Comparison of ENCODE assay signal across 22 mouse cellular contexts in genomic region chr17:83503693-83504092, GRCm38 (mm10). TPM values are rescaled to one million over a fixed set of nuclear protein-coding genes. Genes with fewer than 3 reads are reported as not detected.
DNase-seq lines count a peak whose midpoint lies in the region; ATAC-seq and TF ChIP-seq lines count a peak whose summit lies in the region.
"Had no signal": no experiment of that assay in that cellular context is flagged by ENCODE, and none has a peak within 500 bp of the region (broad histone marks: within the 10 kb centered on the region; RNA-seq: fewer than 3 reads in every experiment).

No protein-coding gene starts in this region.

- 74% methylated on average over 2 of the region's 2 CpGs for WGBS in intestine, embryonic 14.5 days
- 69% methylated on average over 2 of the region's 2 CpGs for WGBS in intestine, embryonic 15.5 days
- WGBS in small intestine, adult 2 months = 28% methylated on average over 2 of the region's 2 CpGs
- 62% methylated on average over 2 of the region's 2 CpGs for WGBS in stomach, postnatal 0 days
- 82% methylated on average over 2 of the region's 2 CpGs for WGBS in forebrain, embryonic 13.5 days

- no peak overlapping the region for H3K4me2 ChIP-seq in intestine, embryonic 14.5 days (ENCODE audit: low read length)
- H3K4me2 ChIP-seq in intestine, embryonic 15.5 days (replicated peaks) = no peak overlapping the region
- H3K4me2 ChIP-seq in stomach, postnatal 0 days (replicated peaks; ENCODE audit: low read depth) = no peak overlapping the region
- no peak overlapping the region for H3K4me2 ChIP-seq in forebrain, embryonic 13.5 days
- H3K4me2 ChIP-seq: embryonic facial prominence, embryonic 15.5 days; forebrain, embryonic 15.5 days; heart, embryonic 11.5 days; heart, embryonic 15.5 days; hindbrain, embryonic 14.5 days had no signal

- no peak overlapping the region for H3K4me3 ChIP-seq in intestine, embryonic 14.5 days (ENCODE audit: low read depth, low read length)
- no peak overlapping the region for H3K4me3 ChIP-seq in intestine, embryonic 15.5 days (replicated peaks)
- no peak overlapping the region for H3K4me3 ChIP-seq in small intestine, adult 2 months (ENCODE audit: low read depth, low read length)
- no peak overlapping the region for H3K4me3 ChIP-seq in stomach, postnatal 0 days (ENCODE audit: low read depth, low read length)
- H3K4me3 ChIP-seq in forebrain, embryonic 13.5 days = no peak overlapping the region
- H3K4me3 ChIP-seq: embryonic facial prominence, embryonic 15.5 days; erythroblast, embryonic 14.5 days; forebrain, embryonic 10.5 days; forebrain, embryonic 15.5 days; heart, adult 2 months; heart, embryonic 15.5 days; hindbrain, embryonic 10.5 days had no signal

- H3K27ac ChIP-seq in intestine, embryonic 14.5 days (ENCODE audit: low read depth) = no peak overlapping the region
- H3K27ac ChIP-seq in intestine, embryonic 15.5 days = no peak overlapping the region
- peak overlapping the region; percentile 3; the same call in 1 of the 2 replicates for H3K27ac ChIP-seq in small intestine, adult 2 months (ENCODE audit: insufficient read depth, low read depth, low read length)
- H3K27ac ChIP-seq in stomach, postnatal 0 days (replicated peaks) = peak overlapping the region; percentile 53; the same call in 1 of the 2 replicates
- no peak overlapping the region for H3K27ac ChIP-seq in forebrain, embryonic 13.5 days
- H3K27ac ChIP-seq: embryonic facial prominence, embryonic 15.5 days; forebrain, embryonic 10.5 days; forebrain, embryonic 15.5 days; heart, adult 2 months; heart, embryonic 15.5 days; hindbrain, embryonic 10.5 days; hindbrain, embryonic 14.5 days had no signal

- no peak for TF ChIP-seq CTCF in small intestine, adult 2 months (IDR thresholded peaks at IDR 0.05; ENCODE audit: extremely low read depth, insufficient read length, insufficient replicate concordance, low read depth, low read length)
- TF ChIP-seq CTCF in stomach, postnatal 0 days (IDR thresholded peaks at IDR 0.05; ENCODE audit: low read depth) = no peak

- TF ChIP-seq EP300 in stomach, postnatal 0 days (optimal IDR thresholded peaks at IDR 0.05) = no peak

- no peak for TF ChIP-seq POLR2A in small intestine, adult 2 months (IDR thresholded peaks at IDR 0.05; ENCODE audit: low read depth, low read length)

- peaks cover 31% of the 10 kb centered on the region for H3K36me3 ChIP-seq in intestine, embryonic 14.5 days (ENCODE audit: control insufficient read depth, insufficient read depth, low read length)
- peaks cover 24% of the 10 kb centered on the region for H3K36me3 ChIP-seq in intestine, embryonic 15.5 days
- peaks cover 23% of the 10 kb centered on the region for H3K36me3 ChIP-seq in small intestine, adult 2 months (ENCODE audit: control insufficient read depth, insufficient read depth, low read length)
- H3K36me3 ChIP-seq in stomach, postnatal 0 days (ENCODE audit: control insufficient read depth, insufficient read depth, low read length) = no peaks in the 10 kb centered on the region
- H3K36me3 ChIP-seq in forebrain, embryonic 13.5 days (ENCODE audit: poor library complexity, severe bottlenecking) = peaks cover 42% of the 10 kb centered on the region

- DNase-seq in intestine, embryonic 14.5 days (ENCODE audit: low spot score) = no peak
- peak; percentile 80 for DNase-seq in stomach, postnatal 0 days (ENCODE audit: low spot score)
- DNase-seq in heart, postnatal 4 days = no peak
- DNase-seq: adrenal gland, adult 2 months; adrenal gland, postnatal 36 days; cerebellum, adult 8-10 months; cerebellum, postnatal 14 days; embryo, embryonic 11 days; gastrocnemius, postnatal 14 days; heart, adult 2 months; heart, postnatal 14 days had no signal

- H3K4me1 ChIP-seq in intestine, embryonic 14.5 days (replicated peaks; ENCODE audit: control insufficient read depth, insufficient read depth, low read length) = no peaks in the 10 kb centered on the region
- no peaks in the 10 kb centered on the region for H3K4me1 ChIP-seq in intestine, embryonic 15.5 days (replicated peaks)
- H3K4me1 ChIP-seq in small intestine, adult 2 months (ENCODE audit: control insufficient read depth, insufficient read depth, insufficient read length, low read length) = peaks cover 10% of the 10 kb centered on the region; the same call in 1 of the 2 replicates
- no peaks in the 10 kb centered on the region for H3K4me1 ChIP-seq in stomach, postnatal 0 days (replicated peaks; ENCODE audit: control insufficient read depth, insufficient read depth)
- no peaks in the 10 kb centered on the region for H3K4me1 ChIP-seq in forebrain, embryonic 13.5 days
- H3K4me1 ChIP-seq: embryonic facial prominence, embryonic 15.5 days; forebrain, embryonic 10.5 days; forebrain, embryonic 15.5 days; hindbrain, embryonic 10.5 days had no signal

- no peak overlapping the region for H3K9ac ChIP-seq in intestine, embryonic 14.5 days (ENCODE audit: low read length)
- H3K9ac ChIP-seq in intestine, embryonic 15.5 days = no peak overlapping the region
- H3K9ac ChIP-seq in stomach, postnatal 0 days (ENCODE audit: low read length) = no peak overlapping the region
- no peak overlapping the region for H3K9ac ChIP-seq in forebrain, embryonic 13.5 days
- H3K9ac ChIP-seq: embryonic facial prominence, embryonic 15.5 days; forebrain, embryonic 15.5 days; heart, embryonic 15.5 days; hindbrain, embryonic 14.5 days had no signal

- H3K9me3 ChIP-seq in intestine, embryonic 14.5 days (ENCODE audit: control insufficient read depth, low read length) = no peaks in the 10 kb centered on the region
- H3K9me3 ChIP-seq in intestine, embryonic 15.5 days = no peaks in the 10 kb centered on the region
- no peaks in the 10 kb centered on the region for H3K9me3 ChIP-seq in stomach, postnatal 0 days (ENCODE audit: control insufficient read depth, low read length)
- H3K9me3 ChIP-seq in forebrain, embryonic 13.5 days (replicated peaks) = no peaks in the 10 kb centered on the region
- H3K9me3 ChIP-seq: embryonic facial prominence, embryonic 15.5 days; forebrain, embryonic 15.5 days; heart, embryonic 15.5 days had no signal

- ATAC-seq in intestine, embryonic 14.5 days (replicated peaks; ENCODE audit: low FRiP score, low TSS enrichment, low read depth) = peak; percentile 62; the same call in 1 of the 2 replicates
- peak; percentile 75; the same call in 1 of the 2 replicates for ATAC-seq in intestine, embryonic 15.5 days
- peak; percentile 90 for ATAC-seq in stomach, postnatal 0 days (ENCODE audit: low FRiP score, low TSS enrichment)
- no peak for ATAC-seq in forebrain, embryonic 13.5 days
- ATAC-seq: forebrain, embryonic 15.5 days had no signal

- H3K27me3 ChIP-seq in intestine, embryonic 14.5 days (replicated peaks; ENCODE audit: control insufficient read depth, insufficient read depth, low read length) = no peaks in the 10 kb centered on the region
- H3K27me3 ChIP-seq in intestine, embryonic 15.5 days (replicated peaks) = no peaks in the 10 kb centered on the region
- no peaks in the 10 kb centered on the region for H3K27me3 ChIP-seq in small intestine, adult 2 months (ENCODE audit: control insufficient read depth, insufficient read depth, low read length)
- no peaks in the 10 kb centered on the region for H3K27me3 ChIP-seq in stomach, postnatal 0 days (ENCODE audit: control insufficient read depth, insufficient read depth, low read length)
- H3K27me3 ChIP-seq in forebrain, embryonic 13.5 days = no peaks in the 10 kb centered on the region
- H3K27me3 ChIP-seq: embryonic facial prominence, embryonic 15.5 days; forebrain, embryonic 15.5 days; heart, embryonic 15.5 days had no signal

RNA-seq across cellular contexts. Expression of gene Cox7a2l, which starts 13.4 kb away (rescaled TPM):
- 192 and 198 TPM in 2 replicates for polyA plus RNA-seq in intestine, embryonic 14.5 days (2014; fragmentation: Nextera tagmentation; extraction: Ambion mirVana)
- 181 and 186 TPM in 2 replicates for polyA plus RNA-seq in intestine, embryonic 15.5 days (2015; fragmentation: Nextera tagmentation; extraction: Ambion mirVana)
- 29.8 and 53.9 TPM in 2 replicates for polyA plus RNA-seq in small intestine, adult 2 months (2012; rRNA removed)
- 163 and 183 TPM in 2 replicates for polyA plus RNA-seq in stomach, postnatal 0 days (2015; fragmentation: Nextera tagmentation; extraction: Ambion mirVana)
- 100 to 1,000 TPM; 289 to 300 TPM for total RNA-seq in heart, postnatal 4 days (2021)
- polyA plus RNA-seq in forebrain, embryonic 13.5 days (2015; fragmentation: Nextera tagmentation; extraction: Ambion mirVana) = 180 and 182 TPM in 2 replicates

Comparison
In these comparisons a context has a peak if more than half of its experiments do, and no peak if none do; other contexts are left out.
1. H3K27ac ChIP-seq: peak in small intestine, adult 2 months (single experiment) and stomach, postnatal 0 days (single experiment); none in intestine, embryonic 14.5 days (single experiment), intestine, embryonic 15.5 days (single experiment) and forebrain, embryonic 13.5 days (single experiment).